Mouse (Mus musculus) brain, embryonic 14.5 days (tissue): ENCODE measurements around the gene Zfp229.

ENCODE experiments used
- CTCF ChIP-seq: fragments of 200-500 bp; IDR thresholded peaks from 2 replicates; pipeline ENCODE4 v1.5.1; 2012; ENCODE audit warnings: inconsistent platforms, mild to moderate bottlenecking, moderate library complexity, borderline replicate concordance; ENCODE audit not compliant: insufficient read depth, insufficient read length; ENCODE audit errors: extremely low read depth
- POLR2A ChIP-seq: fragments of 200-500 bp; IDR thresholded peaks from 2 replicates; pipeline ENCODE4 v1.6.1; 2012; ENCODE audit warnings: mild to moderate bottlenecking, inconsistent platforms, borderline replicate concordance; ENCODE audit not compliant: poor library complexity, insufficient read depth, insufficient read length, severe bottlenecking; ENCODE audit errors: extremely low read depth

DNA sequence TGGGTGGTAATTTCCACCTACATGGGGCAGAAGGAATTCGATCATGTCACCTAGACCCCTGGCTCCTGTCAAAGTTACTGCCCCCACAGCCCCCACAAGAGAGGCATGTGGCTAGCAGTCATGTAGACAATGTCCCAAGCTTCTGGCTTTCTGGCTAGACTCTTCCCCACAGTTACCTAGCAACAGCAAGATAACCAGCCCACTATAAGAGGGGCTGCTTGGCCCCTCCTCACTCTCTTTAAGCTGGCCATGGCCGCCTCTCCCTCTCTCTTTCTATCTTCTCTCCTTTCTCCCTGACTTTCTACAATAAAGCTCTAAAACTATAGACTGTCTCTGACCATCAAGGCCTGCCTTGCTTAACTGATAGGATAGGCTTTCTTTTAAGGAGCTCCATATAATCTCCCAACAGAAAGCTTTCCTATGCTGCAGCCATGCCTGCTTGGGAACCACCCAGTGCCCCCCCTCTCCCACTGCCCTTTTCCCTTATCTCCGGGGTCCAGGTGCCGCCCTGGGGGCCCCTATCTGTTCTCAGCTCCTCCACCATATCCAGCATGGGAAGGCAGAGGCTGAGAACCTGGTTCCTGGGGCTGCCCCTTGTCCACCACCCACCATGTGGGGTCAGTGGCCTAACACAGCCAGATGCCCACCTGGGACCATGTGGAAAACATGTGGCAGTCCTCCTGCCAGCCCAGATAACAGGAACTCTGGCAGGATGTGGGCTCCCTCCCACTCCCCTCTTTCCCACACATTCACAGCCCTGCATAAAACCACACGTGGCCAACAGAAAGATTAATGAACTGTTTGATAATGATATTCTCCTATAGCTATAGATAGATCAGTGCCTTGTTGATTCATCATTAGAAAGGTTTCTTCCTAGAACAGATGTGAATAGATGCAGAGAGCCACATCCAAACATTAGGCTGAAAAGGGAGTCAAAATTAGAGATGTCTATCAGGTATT, 28.0 kb upstream of the Zfp229 start:
- no peak for TF ChIP-seq CTCF
- TF ChIP-seq POLR2A: no peak
